Mouse (Mus musculus): ENCODE results near the gene Car4. TPM values are rescaled to one million over a fixed set of nuclear protein-coding genes. Genes with fewer than 3 reads are reported as not detected.

The Car4 gene
- polyA plus RNA-seq, 1 experiment from 2014 or later: 0.23 TPM

GRCm38 (mm10) chr11:84940140-84940539, 17.4 kb upstream of the Car4 start:
- Histone ChIP-seq H3K4me1 (peaks cover 5% of the 10 kb centered on the region), H3K4me3 (no peak overlapping the region), H3K36me3 (no peaks in the 10 kb centered on the region), H3K4me2 (replicated peaks) (no peak overlapping the region), H3K27ac (no peak overlapping the region), H3K27me3 (peaks cover 21% of the 10 kb centered on the region), H3K9ac (no peak overlapping the region), H3K9me3 (no peaks in the 10 kb centered on the region)
- ATAC-seq (ENCODE audit: low FRiP score, low read depth): no peak
- 77% methylated on average over 10 of the region's 10 CpGs for WGBS

DNA sequence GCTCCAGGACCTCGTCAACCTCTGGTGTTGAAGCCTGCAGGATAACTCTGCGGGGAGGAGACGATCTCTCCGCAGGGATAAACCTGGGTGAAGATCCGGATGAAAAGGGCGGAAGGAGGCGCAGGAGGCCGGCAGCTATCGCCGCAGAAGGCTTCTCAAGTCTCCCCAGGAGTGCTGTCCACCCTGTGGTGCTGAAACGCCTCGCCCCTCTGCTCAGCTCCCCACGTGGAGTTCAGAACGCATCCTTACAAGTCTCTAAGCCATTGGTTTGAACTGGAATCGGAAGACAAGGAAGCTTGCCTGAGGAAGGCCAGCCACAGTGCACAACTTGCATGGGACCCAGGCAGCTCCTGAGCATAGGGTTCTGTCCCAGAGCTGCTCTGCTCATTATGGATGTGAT, 13.6 kb upstream of the Car4 start:
- Histone ChIP-seq H3K4me3 (peak overlapping the region; percentile 24), H3K4me2 (replicated peaks) (peak overlapping the region; percentile 53)
- WGBS: under 1% methylated on average over 15 of the region's 15 CpGs

DNA sequence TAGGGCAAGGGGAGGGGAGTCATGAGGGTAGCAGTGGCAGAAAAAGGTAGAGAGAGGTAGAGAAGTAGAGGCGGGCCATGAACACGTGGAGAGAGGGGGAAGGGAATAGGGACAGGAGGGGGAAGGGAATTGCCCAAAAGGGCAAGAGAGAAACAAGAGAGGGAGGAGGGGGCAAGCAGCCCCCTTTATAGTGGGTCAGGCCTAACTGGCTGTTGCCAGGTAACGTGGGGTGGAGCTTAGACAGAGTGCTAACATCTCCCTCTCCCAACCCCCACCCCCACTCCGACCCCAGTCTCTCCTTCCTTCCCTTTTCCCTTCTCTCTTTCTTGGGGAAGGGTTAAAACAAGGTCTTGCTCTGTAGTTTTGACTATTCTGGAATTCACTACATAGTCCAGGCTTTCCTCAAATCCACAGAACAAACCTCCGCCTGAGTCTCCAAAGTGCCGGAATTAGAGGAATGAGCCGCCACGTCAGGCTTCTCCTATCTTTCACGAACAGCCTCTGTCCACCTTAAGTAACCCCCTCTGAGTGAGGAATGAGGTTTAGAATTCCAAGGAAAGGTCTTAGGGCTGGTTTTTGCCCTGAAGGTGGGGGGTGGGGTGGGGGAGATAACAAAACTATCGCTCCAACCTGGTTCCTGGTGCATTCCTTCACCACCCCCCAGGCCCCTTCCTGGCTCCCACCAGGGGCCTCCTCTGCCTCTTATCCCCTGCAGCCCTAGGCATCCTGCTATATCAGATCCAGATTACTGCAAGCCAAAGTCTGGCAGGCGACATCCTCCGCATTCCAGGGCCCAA, 12.7 kb upstream of the Car4 start:
- Histone ChIP-seq H3K27me3 (peaks cover 33% of the 10 kb centered on the region), H3K36me3 (no peaks in the 10 kb centered on the region), H3K4me2 (replicated peaks) (no peak overlapping the region), H3K4me1 (peaks cover 5% of the 10 kb centered on the region), H3K9me3 (no peaks in the 10 kb centered on the region), H3K4me3 (no peak overlapping the region), H3K9ac (no peak overlapping the region), H3K27ac (no peak overlapping the region)
- no peak for ATAC-seq (ENCODE audit: low FRiP score, low read depth)
- WGBS: 6% methylated on average over 12 of the region's 12 CpGs

More for the DNA sequence above, 13.6 kb upstream of the Car4 start:
- Histone ChIP-seq H3K9me3 (no peaks in the 10 kb centered on the region), H3K27ac (no peak overlapping the region), H3K27me3 (peaks cover 33% of the 10 kb centered on the region), H3K4me1 (peaks cover 5% of the 10 kb centered on the region), H3K36me3 (no peaks in the 10 kb centered on the region), H3K9ac (no peak overlapping the region)
- no peak for ATAC-seq (ENCODE audit: low FRiP score, low read depth)

DNA sequence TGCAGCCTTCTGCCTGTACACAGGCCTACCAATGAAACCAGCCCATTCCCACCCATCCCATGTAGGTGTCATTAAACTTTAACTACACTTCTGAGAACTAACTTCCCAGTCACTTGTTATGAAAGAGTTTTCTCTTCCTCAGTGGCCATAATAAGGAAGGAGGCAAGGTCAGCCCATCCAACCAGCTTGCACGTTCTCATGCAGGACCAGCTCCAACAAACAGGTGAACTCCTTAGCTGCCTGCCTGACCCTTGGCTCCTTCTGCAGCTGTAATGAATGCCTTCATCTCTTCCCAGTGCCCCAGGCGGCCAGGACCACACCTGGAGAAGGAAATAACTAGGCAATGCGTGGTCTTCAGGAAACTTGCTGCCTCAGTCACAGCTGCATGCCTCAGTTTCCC, 11.7 kb upstream of the Car4 start:
- peaks cover 33% of the 10 kb centered on the region for H3K27me3 ChIP-seq
- H3K27ac ChIP-seq: no peak overlapping the region
- no peak overlapping the region for H3K9ac ChIP-seq
- H3K4me2 ChIP-seq (replicated peaks): no peak overlapping the region
- no peak overlapping the region for H3K4me3 ChIP-seq
- WGBS: 45% methylated on average over 3 of the region's 3 CpGs
- H3K4me1 ChIP-seq: peaks cover 5% of the 10 kb centered on the region
- no peak for ATAC-seq (ENCODE audit: low FRiP score, low read depth)
- H3K9me3 ChIP-seq: no peaks in the 10 kb centered on the region
- no peaks in the 10 kb centered on the region for H3K36me3 ChIP-seq

DNA sequence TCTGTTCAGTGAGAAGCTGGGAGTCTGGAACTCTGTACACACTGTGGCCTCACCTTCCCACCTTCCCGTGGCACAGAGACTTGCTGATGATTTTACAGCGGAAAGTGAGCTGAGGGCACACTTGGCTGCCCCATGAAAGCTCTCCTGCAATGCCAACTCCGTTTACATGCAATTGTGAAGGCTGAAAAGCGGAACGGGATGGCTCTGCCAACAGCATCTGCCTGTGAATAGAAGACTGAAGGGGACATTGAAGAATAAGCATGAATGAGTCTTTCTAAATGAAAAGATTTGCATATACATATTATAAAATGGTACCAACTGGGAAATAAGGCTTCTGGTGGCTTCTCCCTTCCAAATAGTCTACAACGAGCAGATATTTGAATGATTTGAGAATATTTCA, 10.4 kb upstream of the Car4 start:
- Histone ChIP-seq H3K27ac (no peak overlapping the region), H3K4me2 (replicated peaks) (no peak overlapping the region), H3K27me3 (peaks cover 33% of the 10 kb centered on the region), H3K36me3 (no peaks in the 10 kb centered on the region), H3K4me1 (peaks cover 5% of the 10 kb centered on the region), H3K9me3 (no peaks in the 10 kb centered on the region), H3K9ac (no peak overlapping the region), H3K4me3 (no peak overlapping the region)
- ATAC-seq (ENCODE audit: low FRiP score, low read depth): no peak
- WGBS: 72% methylated on average over 6 of the region's 6 CpGs

DNA sequence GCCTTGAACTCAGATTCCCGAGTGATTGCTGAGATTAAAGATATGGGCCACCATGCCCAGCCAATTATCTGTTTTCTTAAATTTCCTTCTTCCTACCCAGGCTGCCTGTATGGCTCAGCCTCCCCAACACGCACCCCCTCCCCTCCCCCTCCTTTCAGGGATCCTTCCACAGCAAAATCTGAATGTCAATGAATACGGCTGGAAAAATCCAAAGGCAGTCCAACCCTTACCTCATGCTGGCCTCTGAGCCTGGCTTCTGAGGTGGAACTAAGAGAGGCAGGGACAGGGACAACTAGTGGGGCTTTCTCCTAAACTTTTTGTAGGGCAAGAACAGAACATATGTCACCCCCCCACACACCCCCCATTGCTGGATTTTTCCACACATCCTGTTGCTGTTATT, 9.5 kb upstream of the Car4 start:
- Histone ChIP-seq H3K4me3 (no peak overlapping the region), H3K36me3 (no peaks in the 10 kb centered on the region), H3K9ac (no peak overlapping the region), H3K9me3 (no peaks in the 10 kb centered on the region), H3K4me1 (peaks cover 5% of the 10 kb centered on the region), H3K27me3 (peaks cover 31% of the 10 kb centered on the region), H3K4me2 (replicated peaks) (no peak overlapping the region), H3K27ac (no peak overlapping the region)
- no peak for ATAC-seq (ENCODE audit: low FRiP score, low read depth)
- WGBS: 63% methylated on average over 3 of the region's 3 CpGs

- no peak overlapping the region for H3K9ac ChIP-seq
- WGBS: 48% methylated on average over 3 of the region's 3 CpGs
These were observed 9.1 kb upstream of the Car4 start for GRCm38 (mm10) chr11:84948526-84948925.

GRCm38 (mm10) chr11:84952611-84953010, 5.0 kb upstream of the Car4 start:
- ATAC-seq (ENCODE audit: low FRiP score, low read depth): no peak
- H3K27ac ChIP-seq: no peak overlapping the region
- H3K4me3 ChIP-seq: no peak overlapping the region
- no peaks in the 10 kb centered on the region for H3K9me3 ChIP-seq
- H3K36me3 ChIP-seq: no peaks in the 10 kb centered on the region
- 30% methylated on average over 2 of the region's 2 CpGs for WGBS
- peaks cover 27% of the 10 kb centered on the region for H3K27me3 ChIP-seq
- H3K4me2 ChIP-seq (replicated peaks): no peak overlapping the region
- H3K4me1 ChIP-seq: peaks cover 5% of the 10 kb centered on the region
- H3K9ac ChIP-seq: no peak overlapping the region

More at GRCm38 (mm10) chr11:84948526-84948925, 9.1 kb upstream of the Car4 start:
- Histone ChIP-seq H3K9me3 (no peaks in the 10 kb centered on the region), H3K27ac (no peak overlapping the region), H3K36me3 (no peaks in the 10 kb centered on the region), H3K27me3 (peaks cover 27% of the 10 kb centered on the region), H3K4me2 (replicated peaks) (no peak overlapping the region), H3K4me3 (no peak overlapping the region), H3K4me1 (peaks cover 3% of the 10 kb centered on the region)
- ATAC-seq (ENCODE audit: low FRiP score, low read depth): no peak

DNA sequence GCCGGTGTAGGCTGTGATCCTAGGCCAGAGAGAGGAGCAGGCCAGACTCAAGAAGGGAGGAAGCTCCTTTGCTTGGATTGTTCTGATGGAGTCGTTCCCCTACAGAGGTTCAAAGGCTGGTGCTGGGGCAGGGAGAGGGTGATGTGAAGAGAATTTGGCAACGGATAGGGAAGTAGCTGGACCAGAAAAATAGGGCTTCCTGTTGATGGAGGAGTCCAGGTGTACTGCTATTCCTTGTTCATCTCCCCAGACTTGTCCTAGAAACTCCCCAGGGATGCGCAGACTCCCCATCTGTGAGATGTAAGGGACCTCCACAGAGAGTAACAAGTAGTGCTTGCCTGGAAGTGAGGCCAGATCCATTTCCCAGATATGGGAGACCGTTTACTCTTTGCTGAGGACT, 1.2 kb upstream of the Car4 start:
- no peaks in the 10 kb centered on the region for H3K9me3 ChIP-seq
- no peak for ATAC-seq (ENCODE audit: low FRiP score, low read depth)

GRCm38 (mm10) chr11:84957171-84957570, 415 bp upstream of the Car4 start:
- no peaks in the 10 kb centered on the region for H3K9me3 ChIP-seq
- no peak overlapping the region for H3K27ac ChIP-seq
- H3K4me1 ChIP-seq: peaks cover 20% of the 10 kb centered on the region
- no peaks in the 10 kb centered on the region for H3K36me3 ChIP-seq
- H3K4me2 ChIP-seq (replicated peaks): peak overlapping the region; percentile 59
- no peak overlapping the region for H3K9ac ChIP-seq
- H3K27me3 ChIP-seq: peaks cover 54% of the 10 kb centered on the region
- peak overlapping the region; percentile 33 for H3K4me3 ChIP-seq
- ATAC-seq (ENCODE audit: low FRiP score, low read depth): no peak
- WGBS: 6% methylated on average over 15 of the region's 15 CpGs

More for the DNA sequence above, 1.2 kb upstream of the Car4 start:
- 28% methylated on average over 5 of the region's 5 CpGs for WGBS
- no peaks in the 10 kb centered on the region for H3K36me3 ChIP-seq
- no peak overlapping the region for H3K27ac ChIP-seq
- H3K4me1 ChIP-seq: peaks cover 20% of the 10 kb centered on the region
- no peak overlapping the region for H3K4me3 ChIP-seq
- H3K27me3 ChIP-seq: peaks cover 54% of the 10 kb centered on the region
- no peak overlapping the region for H3K9ac ChIP-seq
- no peak overlapping the region for H3K4me2 ChIP-seq (replicated peaks)

DNA sequence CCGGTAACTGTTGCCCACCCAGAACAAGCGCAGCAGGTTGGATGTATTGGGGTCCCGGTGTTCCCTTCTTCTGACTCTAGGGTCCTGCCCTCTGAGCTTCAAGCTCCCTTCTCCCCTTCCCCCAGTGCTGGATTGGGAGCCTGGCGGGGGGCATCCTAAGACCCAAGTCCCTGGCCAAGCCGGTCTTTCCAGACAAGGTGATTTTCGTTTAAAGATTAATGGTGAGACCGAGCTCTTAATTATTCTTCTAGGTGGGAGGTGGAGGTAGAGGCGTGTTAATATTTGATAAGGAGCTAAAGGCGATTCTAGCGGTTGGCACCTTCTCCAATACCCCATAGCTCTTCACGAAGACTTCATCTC, 665 bp downstream of the Car4 start:
- ATAC-seq (ENCODE audit: low FRiP score, low read depth): no peak
- Histone ChIP-seq H3K4me2 (replicated peaks) (peak overlapping the region; percentile 59), H3K4me1 (peaks cover 20% of the 10 kb centered on the region), H3K27ac (no peak overlapping the region), H3K4me3 (peak overlapping the region; percentile 33), H3K36me3 (no peaks in the 10 kb centered on the region), H3K9ac (no peak overlapping the region), H3K9me3 (no peaks in the 10 kb centered on the region), H3K27me3 (peaks cover 54% of the 10 kb centered on the region)
- WGBS: 3% methylated on average over 11 of the region's 11 CpGs

DNA sequence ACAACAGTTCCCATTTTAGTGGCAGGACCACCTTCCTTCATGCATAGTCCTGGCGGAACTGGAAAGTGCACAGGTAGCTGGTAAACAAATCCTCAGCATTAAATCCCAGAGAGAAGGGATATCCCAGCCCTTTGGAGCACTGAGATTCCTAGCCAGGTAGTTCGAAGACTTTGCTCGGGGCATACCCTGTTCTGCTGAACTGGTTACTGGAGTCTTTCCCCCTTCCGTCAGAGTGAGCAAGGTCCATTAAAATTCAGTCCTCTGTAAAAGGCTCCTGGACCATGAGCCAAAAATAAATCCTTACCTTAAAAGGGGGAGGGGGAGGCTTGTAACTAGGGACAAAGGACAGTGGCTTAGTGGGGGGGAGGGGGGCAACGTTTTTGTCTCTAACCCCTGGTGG, 1.6 kb downstream of the Car4 start:
- Histone ChIP-seq H3K27me3 (peaks cover 54% of the 10 kb centered on the region), H3K9ac (no peak overlapping the region), H3K4me1 (peaks cover 20% of the 10 kb centered on the region), H3K36me3 (no peaks in the 10 kb centered on the region), H3K27ac (no peak overlapping the region), H3K4me2 (replicated peaks) (no peak overlapping the region), H3K4me3 (no peak overlapping the region), H3K9me3 (no peaks in the 10 kb centered on the region)
- WGBS: 34% methylated on average over 5 of the region's 5 CpGs
- ATAC-seq (ENCODE audit: low FRiP score, low read depth): no peak

DNA sequence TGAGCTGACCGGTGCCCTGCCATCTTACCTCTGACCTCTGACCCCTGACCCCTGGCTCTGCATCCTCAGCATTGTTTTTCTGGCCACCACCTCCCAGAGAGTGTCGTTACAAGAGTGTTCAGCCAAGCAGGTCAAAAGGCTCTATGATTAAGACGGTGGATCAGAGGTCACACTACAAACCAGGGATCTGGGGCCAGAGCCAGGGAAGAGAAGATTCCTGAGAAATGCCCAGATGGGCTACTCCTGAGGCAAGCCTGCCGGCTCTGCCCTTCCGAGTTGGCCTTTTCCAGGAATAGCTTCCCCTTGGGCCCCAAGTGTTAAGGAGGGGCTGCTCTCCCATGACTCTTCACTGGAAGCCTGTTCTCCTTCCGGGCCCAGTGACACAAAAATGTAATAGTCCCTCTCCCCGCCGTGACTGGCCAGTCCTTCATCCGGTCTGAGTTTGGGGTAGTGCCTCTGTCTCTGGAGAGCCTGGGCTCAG, 2.2 kb downstream of the Car4 start:
- 5% methylated on average over 9 of the region's 9 CpGs for WGBS
- Histone ChIP-seq H3K9ac (no peak overlapping the region), H3K27me3 (peaks cover 54% of the 10 kb centered on the region), H3K9me3 (no peaks in the 10 kb centered on the region), H3K27ac (no peak overlapping the region), H3K4me3 (no peak overlapping the region), H3K4me1 (peaks cover 20% of the 10 kb centered on the region), H3K36me3 (no peaks in the 10 kb centered on the region), H3K4me2 (replicated peaks) (no peak overlapping the region)
- ATAC-seq (ENCODE audit: low FRiP score, low read depth): no peak

All from limb, embryonic 13.5 days (tissue).